Mouse (Mus musculus) cerebellum, adult 8-10 months (tissue): Measurements from ENCODE around the gene Mgll.

Source experiments
- DNase-seq: peaks from one replicate; pipeline ENCODE4 v3.0.0; 2022

The Mgll gene

GRCm38 (mm10) chr6:88746271-88746670 is 22.1 kb downstream of the Mgll start:
- no peak for DNase-seq

- no peak for DNase-seq
These were observed 23.3 kb downstream of the Mgll start for GRCm38 (mm10) chr6:88747296-88748040.

GRCm38 (mm10) chr6:88750884-88751283 is 26.7 kb downstream of the Mgll start:
- no peak for DNase-seq

GRCm38 (mm10) chr6:88752711-88753219 is 28.6 kb downstream of the Mgll start:
- DNase-seq, result no peak

- DNase-seq, result no peak
These were observed 29.4 kb downstream of the Mgll start for GRCm38 (mm10) chr6:88753578-88753977.

- DNase-seq, result no peak
These were observed 32.8 kb downstream of the Mgll start for GRCm38 (mm10) chr6:88756992-88757391.

- DNase-seq, result no peak
These were observed 33.9 kb downstream of the Mgll start for GRCm38 (mm10) chr6:88758074-88758473.

- no peak for DNase-seq
These were observed 34.6 kb downstream of the Mgll start for GRCm38 (mm10) chr6:88758568-88759522.

- peak; percentile 98 for DNase-seq
These were observed 35.7 kb downstream of the Mgll start for GRCm38 (mm10) chr6:88759793-88760453.

GRCm38 (mm10) chr6:88760935-88761635 is 36.9 kb downstream of the Mgll start:
- no peak for DNase-seq

- DNase-seq, result no peak
These were observed 37.6 kb downstream of the Mgll start for GRCm38 (mm10) chr6:88761684-88762439.

GRCm38 (mm10) chr6:88762440-88763196 is 38.4 kb downstream of the Mgll start:
- no peak for DNase-seq

- DNase-seq, result no peak
These were observed 39.4 kb downstream of the Mgll start for GRCm38 (mm10) chr6:88763518-88764077.

- no peak for DNase-seq
These were observed 40.1 kb downstream of the Mgll start for GRCm38 (mm10) chr6:88764281-88764680.

- DNase-seq, result no peak
These were observed 43.5 kb downstream of the Mgll start for GRCm38 (mm10) chr6:88767740-88768139.

GRCm38 (mm10) chr6:88769723-88770122 is 45.5 kb downstream of the Mgll start:
- no peak for DNase-seq

GRCm38 (mm10) chr6:88770300-88770904 is 46.2 kb downstream of the Mgll start:
- DNase-seq, result no peak

GRCm38 (mm10) chr6:88770981-88771380 is 46.8 kb downstream of the Mgll start:
- no peak for DNase-seq

- no peak for DNase-seq
These were observed 47.8 kb downstream of the Mgll start for GRCm38 (mm10) chr6:88772041-88772440.

- DNase-seq, result no peak
These were observed 49.8 kb downstream of the Mgll start for GRCm38 (mm10) chr6:88774055-88774454.
